Mouse (Mus musculus): ENCODE data around the gene Phf24. TPM values are rescaled to one million over a fixed set of nuclear protein-coding genes. Genes with fewer than 3 reads are reported as not detected.
A peak's percentile ranks its signal among the peaks of the same experiment; 100 is the strongest.

The Phf24 gene
- polyA plus RNA-seq, 1 experiment from 2014 or later, result 45.8 TPM

DNA sequence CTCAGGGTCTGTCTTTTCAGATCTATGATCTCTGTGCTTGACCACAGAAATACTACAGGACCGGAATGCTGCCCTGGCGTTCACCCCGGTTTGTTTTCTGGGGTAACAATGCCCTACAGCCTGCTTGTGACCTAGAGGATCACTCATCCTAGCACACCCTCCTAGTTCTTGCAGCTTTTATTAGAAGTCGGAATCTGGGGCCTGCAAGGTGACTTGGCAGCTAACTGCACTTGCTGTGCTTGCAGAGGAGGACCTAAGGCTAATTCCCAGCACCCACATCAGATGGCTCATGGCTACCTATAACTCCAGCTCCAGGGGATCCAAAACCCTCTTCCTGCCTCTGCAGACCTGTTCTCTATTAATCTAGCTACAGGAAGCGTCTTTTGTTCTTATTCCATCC is 13.7 kb upstream of the Phf24 start:
- no peak overlapping the region for H3K4me3 ChIP-seq (ENCODE audit: low read depth, low read length)
- no peak overlapping the region for H3K4me2 ChIP-seq (ENCODE audit: low read length)
- H3K27me3 ChIP-seq (ENCODE audit: control insufficient read depth, insufficient read depth, low read depth, low read length), result no peaks in the 10 kb centered on the region
- H3K9me3 ChIP-seq (replicated peaks; ENCODE audit: control insufficient read depth, low read length, poor library complexity, severe bottlenecking), result no peaks in the 10 kb centered on the region
- no peak overlapping the region for H3K27ac ChIP-seq (ENCODE audit: low read length)
- H3K9ac ChIP-seq (ENCODE audit: low read depth, low read length), result no peak overlapping the region
- 92% methylated on average over 5 of the region's 5 CpGs for WGBS
- no peaks in the 10 kb centered on the region for H3K4me1 ChIP-seq (ENCODE audit: control insufficient read depth, insufficient read depth, low read length)
- ATAC-seq, result no peak
- H3K36me3 ChIP-seq (ENCODE audit: control insufficient read depth, insufficient read depth, low read length), result no peaks in the 10 kb centered on the region

DNA sequence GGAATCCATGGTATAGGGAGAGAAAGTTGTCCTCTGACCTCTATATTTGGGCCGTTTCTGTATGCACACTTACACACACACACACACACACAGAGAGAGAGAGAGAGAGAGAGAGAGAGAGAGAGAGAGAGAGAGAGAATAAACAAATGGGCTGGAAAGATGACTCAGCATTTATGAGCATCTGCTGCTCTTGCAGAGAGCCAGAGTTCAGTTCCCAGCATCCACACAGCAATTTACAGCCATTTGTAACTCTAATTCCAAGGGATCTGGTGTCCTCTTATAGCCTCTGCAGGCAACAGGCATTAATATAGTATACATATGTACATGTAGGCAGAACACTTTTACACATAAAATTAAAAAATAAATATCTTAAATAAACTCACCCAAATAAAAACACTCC is 12.5 kb upstream of the Phf24 start:
- WGBS, result 67% methylated on average over 1 of the region's 1 CpGs
- Histone ChIP-seq H3K4me2 (ENCODE audit: low read length) (no peak overlapping the region), H3K27me3 (ENCODE audit: control insufficient read depth, insufficient read depth, low read depth, low read length) (no peaks in the 10 kb centered on the region), H3K9ac (ENCODE audit: low read depth, low read length) (no peak overlapping the region), H3K4me1 (ENCODE audit: control insufficient read depth, insufficient read depth, low read length) (no peaks in the 10 kb centered on the region), H3K9me3 (replicated peaks; ENCODE audit: control insufficient read depth, low read length, poor library complexity, severe bottlenecking) (no peaks in the 10 kb centered on the region), H3K27ac (ENCODE audit: low read length) (no peak overlapping the region), H3K36me3 (ENCODE audit: control insufficient read depth, insufficient read depth, low read length) (no peaks in the 10 kb centered on the region), H3K4me3 (ENCODE audit: low read depth, low read length) (no peak overlapping the region)
- no peak for ATAC-seq

DNA sequence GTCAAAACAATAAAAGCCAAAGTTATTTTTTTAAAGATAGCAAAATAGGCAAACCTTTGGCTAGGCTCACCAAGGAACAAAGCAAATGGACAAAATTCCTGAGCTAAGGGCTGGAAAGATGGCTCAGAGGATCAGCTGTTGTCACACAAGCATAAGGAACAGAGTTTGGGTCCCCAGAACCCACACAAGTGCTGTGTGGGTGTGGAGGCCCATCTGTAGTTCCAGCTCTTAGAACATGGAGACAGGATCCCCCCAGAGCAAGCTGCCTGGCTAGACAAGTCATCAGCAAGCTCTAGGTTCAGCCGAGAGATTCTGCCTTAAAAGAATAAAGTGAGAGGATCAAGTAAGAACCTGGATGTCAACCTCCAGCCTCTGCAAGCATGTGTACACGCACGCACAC is 11.9 kb upstream of the Phf24 start:
- ATAC-seq, result no peak
- Histone ChIP-seq H3K27ac (ENCODE audit: low read length) (no peak overlapping the region), H3K9me3 (replicated peaks; ENCODE audit: control insufficient read depth, low read length, poor library complexity, severe bottlenecking) (no peaks in the 10 kb centered on the region), H3K36me3 (ENCODE audit: control insufficient read depth, insufficient read depth, low read length) (no peaks in the 10 kb centered on the region), H3K27me3 (ENCODE audit: control insufficient read depth, insufficient read depth, low read depth, low read length) (no peaks in the 10 kb centered on the region), H3K4me1 (ENCODE audit: control insufficient read depth, insufficient read depth, low read length) (no peaks in the 10 kb centered on the region), H3K4me3 (ENCODE audit: low read depth, low read length) (no peak overlapping the region), H3K9ac (ENCODE audit: low read depth, low read length) (no peak overlapping the region), H3K4me2 (ENCODE audit: low read length) (no peak overlapping the region)
- 72% methylated on average over 3 of the region's 3 CpGs for WGBS

DNA sequence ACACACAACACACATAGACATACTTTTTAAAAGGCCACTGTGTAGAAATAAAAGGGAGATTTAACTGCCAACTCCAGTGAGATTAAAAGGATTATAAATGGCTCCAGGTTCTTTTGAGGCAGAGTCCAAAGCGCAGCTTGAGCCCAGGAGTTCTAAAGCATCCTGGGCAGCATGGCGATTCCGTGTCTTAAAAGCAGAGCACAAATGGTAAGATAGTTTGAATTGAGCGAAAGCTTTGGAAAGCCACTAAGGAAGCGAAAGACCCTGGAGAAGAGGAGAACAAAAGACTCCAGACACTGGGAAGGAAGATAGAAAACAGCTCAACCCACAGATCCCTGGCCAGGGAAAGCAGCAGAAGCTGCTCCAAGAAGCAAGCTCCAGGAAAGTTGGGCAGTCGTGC is 11.5 kb upstream of the Phf24 start:
- no peaks in the 10 kb centered on the region for H3K9me3 ChIP-seq (replicated peaks; ENCODE audit: control insufficient read depth, low read length, poor library complexity, severe bottlenecking)
- 0 out of 2 replicates have a peak overlapping the region, but pooled peaks have one; percentile 14 for H3K27ac ChIP-seq (ENCODE audit: low read length)
- no peak overlapping the region for H3K4me2 ChIP-seq (ENCODE audit: low read length)
- H3K4me3 ChIP-seq (ENCODE audit: low read depth, low read length), result no peak overlapping the region
- no peaks in the 10 kb centered on the region for H3K36me3 ChIP-seq (ENCODE audit: control insufficient read depth, insufficient read depth, low read length)
- WGBS, result 25% methylated on average over 6 of the region's 6 CpGs
- H3K9ac ChIP-seq (ENCODE audit: low read depth, low read length), result no peak overlapping the region
- no peaks in the 10 kb centered on the region for H3K27me3 ChIP-seq (ENCODE audit: control insufficient read depth, insufficient read depth, low read depth, low read length)
- H3K4me1 ChIP-seq (ENCODE audit: control insufficient read depth, insufficient read depth, low read length), result no peaks in the 10 kb centered on the region
- ATAC-seq, result no peak

DNA sequence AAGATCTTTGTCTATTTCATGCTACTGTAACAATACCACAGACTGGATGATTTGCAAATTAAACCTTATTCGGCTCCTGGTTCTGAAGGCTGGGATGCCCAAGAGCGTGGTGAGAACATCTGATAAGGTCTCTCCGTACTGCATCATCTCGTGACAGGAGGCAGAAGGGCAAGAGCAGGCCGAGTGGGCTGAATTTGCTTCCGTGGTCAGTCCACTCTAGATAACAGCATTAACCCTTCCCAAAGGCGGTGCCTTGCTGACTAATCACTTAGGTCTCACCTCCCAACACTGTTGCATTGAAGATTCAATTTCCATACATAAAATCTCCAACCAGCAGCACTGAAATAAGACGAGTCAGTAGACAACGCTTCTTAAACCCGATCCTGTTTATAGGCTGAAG is 3.1 kb upstream of the Phf24 start:
- WGBS, result 57% methylated on average over 10 of the region's 10 CpGs
- no peaks in the 10 kb centered on the region for H3K9me3 ChIP-seq (replicated peaks; ENCODE audit: control insufficient read depth, low read length, poor library complexity, severe bottlenecking)
- no peak overlapping the region for H3K4me2 ChIP-seq (ENCODE audit: low read length)
- no peak overlapping the region for H3K27ac ChIP-seq (ENCODE audit: low read length)
- H3K9ac ChIP-seq (ENCODE audit: low read depth, low read length), result no peak overlapping the region
- ATAC-seq, result no peak
- H3K4me3 ChIP-seq (ENCODE audit: low read depth, low read length), result no peak overlapping the region
- no peaks in the 10 kb centered on the region for H3K36me3 ChIP-seq (ENCODE audit: control insufficient read depth, insufficient read depth, low read length)
- H3K27me3 ChIP-seq (ENCODE audit: control insufficient read depth, insufficient read depth, low read depth, low read length), result no peaks in the 10 kb centered on the region
- peaks cover 10% of the 10 kb centered on the region; the same call in 1 of the 2 replicates for H3K4me1 ChIP-seq (ENCODE audit: control insufficient read depth, insufficient read depth, low read length)

DNA sequence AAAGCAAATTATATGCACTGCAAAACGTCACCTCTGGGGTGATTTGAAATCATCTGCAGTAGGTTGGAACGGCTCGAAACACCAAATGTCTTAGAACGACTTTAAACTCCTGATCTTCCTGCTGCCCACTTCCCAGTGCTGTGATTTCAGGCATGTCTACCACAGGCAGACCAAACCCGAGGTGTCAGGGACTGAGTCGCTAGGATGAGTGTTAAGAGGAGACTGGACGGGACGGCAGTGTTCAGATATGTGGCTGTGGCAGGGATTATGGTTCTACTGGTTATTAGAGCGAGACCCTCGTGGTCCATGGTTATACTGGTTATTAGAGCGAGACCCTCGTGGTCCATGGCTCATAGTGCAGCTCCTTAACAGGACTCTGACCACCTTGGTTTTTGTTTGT is 1.1 kb upstream of the Phf24 start:
- no peak for ATAC-seq
- no peaks in the 10 kb centered on the region for H3K9me3 ChIP-seq (replicated peaks; ENCODE audit: control insufficient read depth, low read length, poor library complexity, severe bottlenecking)
- H3K4me3 ChIP-seq (ENCODE audit: low read depth, low read length), result no peak overlapping the region
- 84% methylated on average over 12 of the region's 12 CpGs for WGBS
- H3K4me2 ChIP-seq (ENCODE audit: low read length), result no peak overlapping the region
- no peaks in the 10 kb centered on the region for H3K27me3 ChIP-seq (ENCODE audit: control insufficient read depth, insufficient read depth, low read depth, low read length)
- no peak overlapping the region for H3K9ac ChIP-seq (ENCODE audit: low read depth, low read length)
- no peaks in the 10 kb centered on the region for H3K36me3 ChIP-seq (ENCODE audit: control insufficient read depth, insufficient read depth, low read length)
- peaks cover 11% of the 10 kb centered on the region; the same call in 1 of the 2 replicates for H3K4me1 ChIP-seq (ENCODE audit: control insufficient read depth, insufficient read depth, low read length)
- H3K27ac ChIP-seq (ENCODE audit: low read length), result no peak overlapping the region

DNA sequence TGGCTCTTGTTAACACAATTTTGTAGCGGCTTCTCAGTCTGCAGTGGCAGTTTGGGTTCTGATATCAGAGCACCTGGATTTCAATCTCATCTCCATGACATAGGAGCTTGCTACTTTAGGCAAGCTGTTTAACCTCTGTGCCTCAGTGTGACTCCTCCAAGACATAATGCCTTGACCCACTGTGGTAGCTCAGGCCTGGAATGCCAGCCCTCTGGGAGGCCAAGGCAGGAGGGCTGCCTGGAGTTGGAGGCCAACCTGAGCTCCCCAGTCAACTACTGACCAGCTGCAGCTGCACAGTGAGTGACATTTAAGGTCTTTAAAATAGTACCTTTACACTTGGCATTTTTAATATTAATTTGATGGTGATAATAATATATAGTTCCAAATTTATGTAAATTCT is 494 bp upstream of the Phf24 start:
- Histone ChIP-seq H3K27ac (ENCODE audit: low read length) (no peak overlapping the region), H3K27me3 (ENCODE audit: control insufficient read depth, insufficient read depth, low read depth, low read length) (no peaks in the 10 kb centered on the region), H3K36me3 (ENCODE audit: control insufficient read depth, insufficient read depth, low read length) (no peaks in the 10 kb centered on the region), H3K4me2 (ENCODE audit: low read length) (peak overlapping the region; percentile 25; the same call in 1 of the 2 replicates), H3K9ac (ENCODE audit: low read depth, low read length) (no peak overlapping the region), H3K4me3 (ENCODE audit: low read depth, low read length) (no peak overlapping the region), H3K4me1 (ENCODE audit: control insufficient read depth, insufficient read depth, low read length) (peaks cover 11% of the 10 kb centered on the region; the same call in 1 of the 2 replicates), H3K9me3 (replicated peaks; ENCODE audit: control insufficient read depth, low read length, poor library complexity, severe bottlenecking) (no peaks in the 10 kb centered on the region)
- ATAC-seq, result no peak
- 85% methylated on average over 1 of the region's 1 CpGs for WGBS

DNA sequence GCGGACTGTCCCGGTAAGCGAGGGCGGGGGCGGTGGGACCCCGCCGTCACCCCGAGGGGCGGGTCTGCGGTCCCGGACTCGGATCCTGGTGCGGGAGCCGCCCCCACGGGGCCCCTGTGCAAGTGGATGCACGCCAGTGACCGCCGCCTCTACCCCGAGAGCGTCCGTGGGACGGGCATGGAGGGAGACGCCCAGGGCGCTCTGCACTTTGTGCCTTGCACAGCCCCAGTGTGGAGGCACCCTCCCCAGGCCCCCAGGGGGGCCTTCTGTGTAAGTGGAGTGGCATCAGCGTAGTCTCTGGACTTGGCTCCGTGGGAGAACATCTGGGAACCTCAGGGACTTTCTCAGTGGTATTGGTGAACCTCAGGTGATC is 928 bp downstream of the Phf24 start:
- H3K4me2 ChIP-seq (ENCODE audit: low read length), result peak overlapping the region; percentile 81
- 6% methylated on average over 24 of the region's 26 CpGs for WGBS
- H3K27ac ChIP-seq (ENCODE audit: low read length), result peak overlapping the region; percentile 79
- H3K36me3 ChIP-seq (ENCODE audit: control insufficient read depth, insufficient read depth, low read length), result no peaks in the 10 kb centered on the region
- H3K9me3 ChIP-seq (replicated peaks; ENCODE audit: control insufficient read depth, low read length, poor library complexity, severe bottlenecking), result no peaks in the 10 kb centered on the region
- peaks cover 14% of the 10 kb centered on the region for H3K4me1 ChIP-seq (ENCODE audit: control insufficient read depth, insufficient read depth, low read length)
- H3K4me3 ChIP-seq (ENCODE audit: low read depth, low read length), result peak overlapping the region; percentile 81
- peak overlapping the region; percentile 96 for H3K9ac ChIP-seq (ENCODE audit: low read depth, low read length)
- peak; percentile 47 for ATAC-seq
- no peaks in the 10 kb centered on the region for H3K27me3 ChIP-seq (ENCODE audit: control insufficient read depth, insufficient read depth, low read depth, low read length)

DNA sequence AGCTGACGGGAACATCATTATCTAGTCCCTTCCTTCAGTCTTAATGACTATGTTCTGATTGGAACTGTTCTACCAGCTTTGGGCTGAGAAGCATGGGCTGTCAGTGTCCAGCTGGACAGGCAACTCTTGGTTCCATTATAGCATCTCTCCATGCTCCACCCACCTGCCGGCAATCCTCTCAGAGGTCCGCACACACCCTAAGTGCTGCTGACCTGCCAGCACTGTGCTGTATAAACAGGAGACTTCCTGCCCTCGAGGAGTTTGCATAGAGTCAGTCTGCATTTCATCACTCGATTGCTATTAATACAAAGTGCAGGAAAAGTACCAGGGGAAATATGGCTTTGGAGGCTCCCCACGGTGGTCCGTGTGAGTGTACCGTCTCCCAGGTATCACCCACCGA is 4.3 kb downstream of the Phf24 start:
- Histone ChIP-seq H3K9ac (ENCODE audit: low read depth, low read length) (no peak overlapping the region), H3K4me3 (ENCODE audit: low read depth, low read length) (no peak overlapping the region), H3K4me2 (ENCODE audit: low read length) (no peak overlapping the region), H3K4me1 (ENCODE audit: control insufficient read depth, insufficient read depth, low read length) (peaks cover 11% of the 10 kb centered on the region), H3K27me3 (ENCODE audit: control insufficient read depth, insufficient read depth, low read depth, low read length) (no peaks in the 10 kb centered on the region), H3K27ac (ENCODE audit: low read length) (no peak overlapping the region), H3K36me3 (ENCODE audit: control insufficient read depth, insufficient read depth, low read length) (no peaks in the 10 kb centered on the region), H3K9me3 (replicated peaks; ENCODE audit: control insufficient read depth, low read length, poor library complexity, severe bottlenecking) (no peaks in the 10 kb centered on the region)
- ATAC-seq, result no peak
- 84% methylated on average over 9 of the region's 9 CpGs for WGBS

DNA sequence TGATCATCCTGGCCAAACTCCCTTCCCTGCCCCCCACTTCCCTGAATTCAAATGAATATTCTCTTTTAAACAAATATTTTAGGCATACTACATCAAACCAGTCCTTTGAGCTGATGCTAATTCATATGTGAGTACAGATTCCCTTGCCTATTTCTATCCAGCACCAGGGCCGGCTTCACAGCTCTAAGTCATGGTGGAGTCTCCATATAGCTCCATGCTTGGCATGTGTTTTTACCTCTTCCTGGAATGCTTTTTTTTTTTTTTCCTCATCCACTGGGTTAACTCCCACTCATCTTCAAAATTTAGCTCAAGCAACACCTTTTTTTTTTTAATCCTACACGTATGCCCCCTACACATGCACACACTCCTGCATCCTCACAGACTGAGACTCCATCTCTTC is 5.1 kb downstream of the Phf24 start:
- WGBS, result 74% methylated on average over 2 of the region's 2 CpGs
- Histone ChIP-seq H3K4me1 (ENCODE audit: control insufficient read depth, insufficient read depth, low read length) (peaks cover 9% of the 10 kb centered on the region), H3K4me2 (ENCODE audit: low read length) (no peak overlapping the region), H3K9me3 (replicated peaks; ENCODE audit: control insufficient read depth, low read length, poor library complexity, severe bottlenecking) (no peaks in the 10 kb centered on the region), H3K27ac (ENCODE audit: low read length) (no peak overlapping the region), H3K4me3 (ENCODE audit: low read depth, low read length) (no peak overlapping the region), H3K9ac (ENCODE audit: low read depth, low read length) (no peak overlapping the region), H3K27me3 (ENCODE audit: control insufficient read depth, insufficient read depth, low read depth, low read length) (no peaks in the 10 kb centered on the region), H3K36me3 (ENCODE audit: control insufficient read depth, insufficient read depth, low read length) (no peaks in the 10 kb centered on the region)
- ATAC-seq, result no peak
